Mouse (Mus musculus) erythroblast, embryonic 14.5 days (primary cell): Measurements from ENCODE around the gene Cercam. TPM values are rescaled to one million over a fixed set of nuclear protein-coding genes. Genes with fewer than 3 reads are reported as not detected.

Experiments
- H3K27me3 ChIP-seq: 2 replicates; pipeline ENCODE4 v1.6.1; 2012; ENCODE audit warnings: inconsistent platforms; ENCODE audit not compliant: control insufficient read depth
- H3K36me3 ChIP-seq: 2 replicates; pipeline ENCODE4 v1.6.1; 2012; ENCODE audit warnings: mild to moderate bottlenecking, inconsistent platforms; ENCODE audit not compliant: control insufficient read depth
- H3K4me1 ChIP-seq: 2 replicates; pipeline ENCODE4 v1.6.1; 2012; ENCODE audit warnings: inconsistent platforms; ENCODE audit not compliant: control insufficient read depth
- H3K4me3 ChIP-seq: replicated peaks from 2 replicates; pipeline ENCODE3; 2012; ENCODE audit warnings: moderate library complexity, mild to moderate bottlenecking, inconsistent platforms
- H3K9me3 ChIP-seq: 2 replicates; pipeline ENCODE4 v1.6.1; 2012; ENCODE audit warnings: low read length, inconsistent platforms, mixed read lengths; ENCODE audit not compliant: control insufficient read depth
- GATA1 ChIP-seq: IDR thresholded peaks from 2 replicates; pipeline ENCODE4 v1.6.1; 2012; ENCODE audit warnings: low read length, inconsistent platforms, mixed read lengths
- TAL1 ChIP-seq: IDR thresholded peaks from 3 replicates; pipeline ENCODE4 v1.6.1; 2012; ENCODE audit warnings: low read length, inconsistent platforms, mixed read lengths
- polyA plus RNA-seq: library from polyadenylated mRNA; stranded (reverse); fragments of >175 nt; gene quantifications from 2 replicates; pipeline ENCODE4 v1.2.3, GENCODE M21; 2012

Gene Cercam
- polyA plus RNA-seq, 1 experiment = 17.8 TPM

GRCm38 (mm10) chr2:29849041-29849440 lies 19.9 kb upstream of the Cercam start:
- TF ChIP-seq TAL1 = no peak
- TF ChIP-seq GATA1 = no peak
- no peak overlapping the region for H3K4me3 ChIP-seq
- H3K36me3 ChIP-seq = peaks cover 10% of the 10 kb centered on the region
- peaks cover 35% of the 10 kb centered on the region for H3K27me3 ChIP-seq
- peaks cover 7% of the 10 kb centered on the region for H3K4me1 ChIP-seq
- no peaks in the 10 kb centered on the region; the same call in 1 of the 2 replicates for H3K9me3 ChIP-seq

GRCm38 (mm10) chr2:29849841-29850480 lies 19.0 kb upstream of the Cercam start:
- Histone ChIP-seq H3K4me1 (peaks cover 10% of the 10 kb centered on the region), H3K36me3 (peaks cover 6% of the 10 kb centered on the region), H3K27me3 (peaks cover 26% of the 10 kb centered on the region), H3K4me3 (no peak overlapping the region), H3K9me3 (no peaks in the 10 kb centered on the region; the same call in 1 of the 2 replicates)
- TF ChIP-seq GATA1 = no peak
- no peak for TF ChIP-seq TAL1

GRCm38 (mm10) chr2:29852957-29853485 lies 15.9 kb upstream of the Cercam start:
- Histone ChIP-seq H3K9me3 (no peaks in the 10 kb centered on the region), H3K4me1 (peaks cover 10% of the 10 kb centered on the region)
- TF ChIP-seq GATA1 (no peak), TAL1 (no peak)

GRCm38 (mm10) chr2:29853736-29854135 lies 15.2 kb upstream of the Cercam start:
- Histone ChIP-seq H3K4me1 (peaks cover 10% of the 10 kb centered on the region), H3K27me3 (peaks cover 8% of the 10 kb centered on the region), H3K36me3 (no peaks in the 10 kb centered on the region), H3K4me3 (no peak overlapping the region), H3K9me3 (no peaks in the 10 kb centered on the region)
- TF ChIP-seq GATA1 = no peak
- no peak for TF ChIP-seq TAL1

More at GRCm38 (mm10) chr2:29852957-29853485, 15.9 kb upstream of the Cercam start:
- Histone ChIP-seq H3K36me3 (no peaks in the 10 kb centered on the region), H3K4me3 (no peak overlapping the region), H3K27me3 (peaks cover 10% of the 10 kb centered on the region)

- TF ChIP-seq GATA1 (no peak), TAL1 (no peak)
- Histone ChIP-seq H3K4me1 (peaks cover 10% of the 10 kb centered on the region), H3K36me3 (no peaks in the 10 kb centered on the region), H3K4me3 (no peak overlapping the region), H3K9me3 (no peaks in the 10 kb centered on the region), H3K27me3 (peaks cover 8% of the 10 kb centered on the region)
These were observed 13.3 kb upstream of the Cercam start for GRCm38 (mm10) chr2:29855585-29856210.

GRCm38 (mm10) chr2:29856451-29857260 lies 12.3 kb upstream of the Cercam start:
- Histone ChIP-seq H3K9me3 (no peaks in the 10 kb centered on the region), H3K27me3 (peaks cover 8% of the 10 kb centered on the region), H3K36me3 (no peaks in the 10 kb centered on the region), H3K4me1 (peaks cover 10% of the 10 kb centered on the region), H3K4me3 (no peak overlapping the region)
- TF ChIP-seq TAL1 = no peak
- no peak for TF ChIP-seq GATA1

- Histone ChIP-seq H3K9me3 (no peaks in the 10 kb centered on the region), H3K27me3 (peaks cover 8% of the 10 kb centered on the region), H3K4me1 (peaks cover 10% of the 10 kb centered on the region), H3K36me3 (no peaks in the 10 kb centered on the region), H3K4me3 (no peak overlapping the region)
- TF ChIP-seq TAL1 (no peak), GATA1 (no peak)
These were observed 11.6 kb upstream of the Cercam start for GRCm38 (mm10) chr2:29857341-29857740.

GRCm38 (mm10) chr2:29857967-29858366 lies 11.0 kb upstream of the Cercam start:
- no peaks in the 10 kb centered on the region for H3K9me3 ChIP-seq
- TF ChIP-seq GATA1 = no peak
- TF ChIP-seq TAL1 = no peak
- peaks cover 8% of the 10 kb centered on the region for H3K27me3 ChIP-seq
- H3K36me3 ChIP-seq = no peaks in the 10 kb centered on the region
- peaks cover 10% of the 10 kb centered on the region for H3K4me1 ChIP-seq
- no peak overlapping the region for H3K4me3 ChIP-seq
